Comparison of ENCODE assay signal across 8 mouse cellular contexts in genomic region chrX:163957803-163958466, GRCm38 (mm10). TPM values are rescaled to one million over a fixed set of nuclear protein-coding genes. Genes with fewer than 3 reads are reported as not detected.
A peak's percentile ranks its signal among the peaks of the same experiment; 100 is the strongest.
DNase-seq lines count a peak whose midpoint lies in the region; ATAC-seq lines count a peak whose summit lies in the region.

No protein-coding gene starts in this region.

- peaks cover 4% of the 10 kb centered on the region for H3K4me1 ChIP-seq in forebrain, embryonic 12.5 days
- peaks cover 44% of the 10 kb centered on the region for H3K4me1 ChIP-seq in megakaryocyte, embryonic 14.5 days

- H3K9me3 ChIP-seq in forebrain, embryonic 12.5 days = no peaks in the 10 kb centered on the region
- H3K9me3 ChIP-seq in megakaryocyte, embryonic 14.5 days = peaks cover 7% of the 10 kb centered on the region

- H3K4me2 ChIP-seq in forebrain, embryonic 12.5 days = peak overlapping the region; percentile 56

- H3K9ac ChIP-seq in forebrain, embryonic 12.5 days = peak overlapping the region; percentile 68

- ATAC-seq in cerebellum, adult (ENCODE audit: insufficient number of reproducible peaks, low FRiP score, low TSS enrichment) = peak; percentile 88
- ATAC-seq in forebrain, embryonic 12.5 days (ENCODE audit: low FRiP score) = peak; percentile 93

- DNase-seq in MN1 (ENCODE audit: low spot score) = peak; percentile 64
- DNase-seq in heart, postnatal 25 days (ENCODE audit: low spot score) = peak; percentile 11
- peak; percentile 32 to 45 for DNase-seq in layer of hippocampus, postnatal 10 days (ENCODE audit: low spot score in 2 of 2)
- peak; percentile 47 for DNase-seq in right cerebral cortex, adult 18-20 months
- peak; percentile 18 to 42 for DNase-seq in urinary bladder, adult 18-20 months (ENCODE audit: low spot score in 2 of 2)

- peak overlapping the region; percentile 96 for H3K27ac ChIP-seq in forebrain, embryonic 12.5 days

- intact Hi-C loops in heart, postnatal 25 days (cut with DNase I) = loop anchor here (5.0 to 10.0 kb wide), 2 partner anchors 49 to 107 kb away; no protein-coding TSS in a partner anchor

- WGBS in forebrain, embryonic 12.5 days = 16% methylated on average over 54 of the region's 67 CpGs

- H3K4me3 ChIP-seq in forebrain, embryonic 12.5 days (replicated peaks) = peak overlapping the region; percentile 61
- peak overlapping the region; percentile 95 for H3K4me3 ChIP-seq in megakaryocyte, embryonic 14.5 days (replicated peaks)

- H3K36me3 ChIP-seq in forebrain, embryonic 12.5 days (replicated peaks) = peaks cover 12% of the 10 kb centered on the region; the same call in 1 of the 2 replicates
- peaks cover 54% of the 10 kb centered on the region for H3K36me3 ChIP-seq in megakaryocyte, embryonic 14.5 days (replicated peaks; ENCODE audit: low read length)

- H3K27me3 ChIP-seq in forebrain, embryonic 12.5 days = 0 out of 2 replicates have a peak, but pooled peaks cover 2% of the 10 kb centered on the region
- H3K27me3 ChIP-seq in megakaryocyte, embryonic 14.5 days (replicated peaks) = peaks cover 6% of the 10 kb centered on the region

RNA-seq across cellular contexts. Expression of gene Zrsr2, which starts 0.5 kb away (rescaled TPM):
- 79.5 and 83.9 TPM in 2 replicates for polyA plus RNA-seq in forebrain, embryonic 12.5 days (2016; fragmentation: Nextera tagmentation; extraction: Ambion mirVana)
- total RNA-seq in heart, postnatal 25 days (2021) = 10 to 100 TPM in 1 of 2 experiments, 1 to 10 TPM in 1; 8.9 to 11.9 TPM
- 10 to 100 TPM; 51.1 to 67.9 TPM for total RNA-seq in layer of hippocampus, postnatal 10 days (2021)
- 8.8 and 38.4 TPM in 2 replicates for polyA plus RNA-seq in megakaryocyte, embryonic 14.5 days (2012; ENCODE audit: insufficient read depth, low replicate concordance)

RNA-seq across cellular contexts. Expression of gene Ap1s2, which starts 49.1 kb away (rescaled TPM):
- polyA plus RNA-seq in forebrain, embryonic 12.5 days (2016; fragmentation: Nextera tagmentation; extraction: Ambion mirVana) = 48.3 and 52.2 TPM in 2 replicates
- total RNA-seq in heart, postnatal 25 days (2021) = 10 to 100 TPM; 16.9 to 22.8 TPM
- total RNA-seq in layer of hippocampus, postnatal 10 days (2021) = 10 to 100 TPM; 39.7 to 48.1 TPM
- polyA plus RNA-seq in megakaryocyte, embryonic 14.5 days (2012; ENCODE audit: insufficient read depth, low replicate concordance) = 2.6 TPM in 1 of 2 replicates, not detected in the other

Comparison
In these comparisons a context has a peak if more than half of its experiments do, and no peak if none do; other contexts are left out.
1. Peak in every context shown above with its lines: DNase-seq, ATAC-seq, H3K4me3 ChIP-seq and H3K27ac ChIP-seq.
2. DNase-seq: peak in every context shown above with its lines; median percentile 64 in MN1; 47 in right cerebral cortex, adult 18-20 months; 38 in layer of hippocampus, postnatal 10 days; 30 in urinary bladder, adult 18-20 months; 11 in heart, postnatal 25 days.
3. RNA of gene Zrsr2, which starts 0.5 kb away (total RNA-seq): 51.1 to 67.9 TPM in layer of hippocampus, postnatal 10 days; 8.9 to 11.9 TPM in heart, postnatal 25 days; every median in the first group is over 4 times any median in the second.